Mouse (Mus musculus) layer of hippocampus, postnatal 36 days (tissue): Measurements from ENCODE around the gene Tnk2. TPM values are rescaled to one million over a fixed set of nuclear protein-coding genes. Genes with fewer than 3 reads are reported as not detected.

Source experiments
- DNase-seq, 2 experiments: peaks; one replicate each; pipeline ENCODE4 v3.0.0; 2022
- total RNA-seq, 2 experiments: library from RNA; stranded (reverse); gene quantifications; 2 replicates each; pipeline ENCODE4 v1.2.3; 2021

Tnk2 gene
- total RNA-seq, 2 experiments from 2014 or later: 189 to 197 TPM

- no peak for DNase-seq
Measured at GRCm38 (mm10) chr16:32679976-32680375, 36.3 kb downstream of the Tnk2 start.

- DNase-seq: no peak
Measured at GRCm38 (mm10) chr16:32680806-32681205, 37.1 kb downstream of the Tnk2 start.

- DNase-seq: peak in 1 of 2 experiments; percentile 59
Measured at GRCm38 (mm10) chr16:32682194-32682593, 38.5 kb downstream of the Tnk2 start.

- DNase-seq: no peak
Measured at GRCm38 (mm10) chr16:32682841-32683240, 39.2 kb downstream of the Tnk2 start.

- no peak for DNase-seq
Measured at GRCm38 (mm10) chr16:32683343-32683742, 39.7 kb downstream of the Tnk2 start.

- DNase-seq: no peak
Measured at GRCm38 (mm10) chr16:32685405-32685804, 41.7 kb downstream of the Tnk2 start.

- no peak for DNase-seq
Measured at GRCm38 (mm10) chr16:32685998-32686397, 42.3 kb downstream of the Tnk2 start.

GRCm38 (mm10) chr16:32687221-32687620 lies 43.5 kb downstream of the Tnk2 start:
- no peak for DNase-seq

- DNase-seq: peak; percentile 49 to 61
Measured at GRCm38 (mm10) chr16:32688770-32689169, 45.1 kb downstream of the Tnk2 start.

- peak in 1 of 2 experiments; percentile 69 for DNase-seq
Measured at GRCm38 (mm10) chr16:32689501-32689900, 45.8 kb downstream of the Tnk2 start.

- no peak for DNase-seq
Measured at GRCm38 (mm10) chr16:32696841-32697464, 53.3 kb downstream of the Tnk2 start.

- no peak for DNase-seq
Measured at GRCm38 (mm10) chr16:32697665-32698446, 54.2 kb downstream of the Tnk2 start.

- DNase-seq: no peak
Measured at GRCm38 (mm10) chr16:32698550-32698949, 54.9 kb downstream of the Tnk2 start.

GRCm38 (mm10) chr16:32703312-32703912 lies 59.7 kb downstream of the Tnk2 start:
- DNase-seq: no peak

GRCm38 (mm10) chr16:32705606-32706005 lies 61.9 kb downstream of the Tnk2 start:
- DNase-seq: no peak

GRCm38 (mm10) chr16:32707111-32707823 lies 63.6 kb downstream of the Tnk2 start:
- no peak for DNase-seq

GRCm38 (mm10) chr16:32707824-32708456 lies 64.3 kb downstream of the Tnk2 start:
- DNase-seq: no peak

GRCm38 (mm10) chr16:32708457-32709033 lies 64.9 kb downstream of the Tnk2 start:
- no peak for DNase-seq

- no peak for DNase-seq
Measured at GRCm38 (mm10) chr16:32709116-32709515, 65.4 kb downstream of the Tnk2 start.

GRCm38 (mm10) chr16:32710426-32711070 lies 66.9 kb downstream of the Tnk2 start:
- no peak for DNase-seq

- DNase-seq: no peak
Measured at GRCm38 (mm10) chr16:32712202-32712601, 68.5 kb downstream of the Tnk2 start.
